Mouse (Mus musculus) liver, embryonic 15.5 days (tissue): ENCODE results near the gene Furin. TPM values are rescaled to one million over a fixed set of nuclear protein-coding genes. Genes with fewer than 3 reads are reported as not detected.

Source experiments
- ATAC-seq: fragments of 200-750 bp; cut with Nextera tagmentation; 2 replicates; pipeline ENCODE4 v1.8.0; 2017; ENCODE audit warnings: moderate number of reproducible peaks, mild to moderate bottlenecking, moderate library complexity; ENCODE audit not compliant: insufficient read depth
- H3K27ac ChIP-seq: fragments of 300-500 bp; sonication (generic); replicated peaks from 2 replicates; pipeline ENCODE4 v1.5.1; 2015; ENCODE audit warnings: mild to moderate bottlenecking, inconsistent platforms
- H3K27me3 ChIP-seq: fragments of 300-500 bp; sonication (generic); 2 replicates; pipeline ENCODE4 v1.6.1; 2015; ENCODE audit warnings: mild to moderate bottlenecking, inconsistent platforms
- H3K36me3 ChIP-seq: fragments of 300-500 bp; sonication (generic); replicated peaks from 2 replicates; pipeline ENCODE4 v1.6.1; 2015; ENCODE audit warnings: moderate library complexity, mild to moderate bottlenecking, inconsistent platforms
- H3K4me1 ChIP-seq: fragments of 300-500 bp; sonication (generic); replicated peaks from 2 replicates; pipeline ENCODE4 v1.6.1; 2015; ENCODE audit warnings: inconsistent platforms
- H3K4me2 ChIP-seq: fragments of 300-500 bp; sonication (generic); 2 replicates; pipeline ENCODE4 v1.6.1; 2015; ENCODE audit warnings: moderate library complexity, mild to moderate bottlenecking, inconsistent platforms
- H3K4me3 ChIP-seq: fragments of 300-500 bp; sonication (generic); replicated peaks from 2 replicates; pipeline ENCODE4 v1.5.1; 2015; ENCODE audit warnings: mild to moderate bottlenecking, inconsistent platforms
- H3K9ac ChIP-seq: fragments of 300-500 bp; sonication (generic); 2 replicates; pipeline ENCODE4 v1.6.1; 2015; ENCODE audit warnings: moderate library complexity, mild to moderate bottlenecking, inconsistent platforms
- H3K9me3 ChIP-seq: fragments of 300-500 bp; sonication (generic); replicated peaks from 2 replicates; pipeline ENCODE4 v1.6.1; 2016; ENCODE audit warnings: inconsistent platforms
- WGBS: fragments of 180-500 bp; shearing (Covaris S2); methylation state at CpG from one replicate; pipeline ENCODE4 v1.1.7; 2015; ENCODE audit warnings: mixed read lengths; ENCODE audit not compliant: insufficient replicate concordance; 5-methylcytosine and 5-hydroxymethylcytosine counted together
- polyA plus RNA-seq: library from polyadenylated mRNA; unstranded; fragments of >200 nt; fragmentation: Nextera tagmentation; extraction: Ambion mirVana; gene quantifications from 2 replicates; pipeline ENCODE4 v1.2.1, GENCODE M21; 2015

Gene Furin
- polyA plus RNA-seq, 1 experiment from 2014 or later: 8.0 TPM

DNA sequence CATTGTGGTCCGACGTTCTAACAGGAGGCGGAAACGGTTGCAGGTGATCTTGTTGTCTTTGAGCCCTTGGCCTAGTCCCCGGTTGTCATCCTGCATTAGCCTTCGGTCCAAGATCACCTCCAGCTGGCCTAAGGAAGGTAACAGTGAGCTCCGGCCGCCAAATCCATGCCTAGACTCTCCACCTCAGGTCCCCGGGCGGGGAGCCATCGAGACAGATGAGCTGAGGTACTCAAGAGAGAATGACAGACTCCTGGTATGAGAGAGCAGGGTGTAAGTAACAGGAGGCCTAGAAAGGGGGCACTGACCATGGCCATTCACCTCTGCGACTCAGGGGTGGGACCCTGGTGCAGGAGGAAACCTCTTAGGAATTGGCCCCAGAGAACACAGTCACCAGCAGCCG is 48.9 kb downstream of the Furin start:
- 78% methylated on average over 13 of the region's 13 CpGs for WGBS
- no peak overlapping the region for H3K4me3 ChIP-seq
- no peak overlapping the region for H3K4me2 ChIP-seq
- no peaks in the 10 kb centered on the region for H3K9me3 ChIP-seq
- H3K4me1 ChIP-seq: peaks cover 4% of the 10 kb centered on the region
- H3K9ac ChIP-seq: no peak overlapping the region
- no peak overlapping the region for H3K27ac ChIP-seq
- ATAC-seq: no peak
- H3K27me3 ChIP-seq: no peaks in the 10 kb centered on the region
- H3K36me3 ChIP-seq: peaks cover 35% of the 10 kb centered on the region; the same call in 1 of the 2 replicates

- no peaks in the 10 kb centered on the region for H3K27me3 ChIP-seq
- H3K36me3 ChIP-seq: peaks cover 37% of the 10 kb centered on the region; the same call in 1 of the 2 replicates
- no peak overlapping the region for H3K27ac ChIP-seq
- H3K9ac ChIP-seq: no peak overlapping the region
- 83% methylated on average over 8 of the region's 8 CpGs for WGBS
- H3K4me2 ChIP-seq: no peak overlapping the region
- peaks cover 12% of the 10 kb centered on the region for H3K4me1 ChIP-seq
- ATAC-seq: no peak
- no peak overlapping the region for H3K4me3 ChIP-seq
- H3K9me3 ChIP-seq: no peaks in the 10 kb centered on the region
Observed at GRCm38 (mm10) chr7:80352920-80353319, 52.3 kb downstream of the Furin start.

GRCm38 (mm10) chr7:80350808-80351207 is 54.4 kb downstream of the Furin start:
- peaks cover 22% of the 10 kb centered on the region; the same call in 1 of the 2 replicates for H3K36me3 ChIP-seq
- no peak overlapping the region for H3K9ac ChIP-seq
- no peaks in the 10 kb centered on the region for H3K27me3 ChIP-seq
- H3K4me2 ChIP-seq: no peak overlapping the region
- H3K27ac ChIP-seq: no peak overlapping the region
- H3K4me1 ChIP-seq: peaks cover 24% of the 10 kb centered on the region
- H3K9me3 ChIP-seq: no peaks in the 10 kb centered on the region
- no peak overlapping the region for H3K4me3 ChIP-seq
- WGBS: 16% methylated on average over 2 of the region's 2 CpGs
- no peak for ATAC-seq

DNA sequence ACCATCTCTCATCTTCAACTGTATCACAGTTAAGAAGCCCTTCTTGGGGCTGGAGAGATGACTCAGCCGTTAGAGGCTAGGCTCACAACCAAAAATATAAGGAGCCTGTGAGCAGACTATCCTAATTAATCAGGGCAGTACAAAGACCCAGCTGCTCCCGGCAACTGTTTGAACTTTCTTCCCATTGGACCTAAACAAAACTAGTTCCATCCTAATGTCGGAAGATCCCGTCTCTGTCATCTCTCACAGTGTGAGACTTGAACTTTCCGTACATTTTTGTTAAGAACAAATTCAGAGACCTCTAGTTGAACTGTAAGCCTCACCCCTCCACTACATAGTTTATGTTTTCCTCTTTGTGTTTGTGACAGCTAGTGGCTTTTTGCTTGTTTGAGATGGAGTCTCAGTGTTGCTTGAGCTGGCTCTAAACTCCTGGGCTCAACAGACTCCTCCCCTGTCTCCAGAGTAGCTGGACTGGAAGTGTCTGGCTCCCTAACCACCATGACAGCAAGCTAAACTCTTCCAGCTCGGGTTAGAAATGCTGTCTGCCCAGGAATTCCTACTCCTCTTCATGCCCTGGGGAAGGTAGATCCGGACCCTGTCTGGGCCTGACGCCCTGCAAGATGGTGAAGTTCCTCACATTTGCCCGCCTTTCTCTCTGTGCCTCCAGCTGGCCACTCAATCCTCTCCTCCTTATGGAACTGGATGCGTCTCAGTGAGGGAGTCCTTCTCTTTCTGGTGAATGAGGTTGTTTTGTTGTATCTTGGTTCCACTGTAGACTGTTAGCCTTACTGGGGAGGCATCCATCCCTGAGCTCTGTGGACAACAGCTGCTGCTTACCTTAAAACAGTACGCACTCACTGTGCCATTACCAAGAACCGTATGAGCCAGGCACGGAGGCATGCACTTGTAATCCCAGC is 57.3 kb downstream of the Furin start:
- no peaks in the 10 kb centered on the region for H3K27me3 ChIP-seq
- H3K36me3 ChIP-seq: peaks cover 19% of the 10 kb centered on the region; the same call in 1 of the 2 replicates
- H3K4me1 ChIP-seq: peaks cover 31% of the 10 kb centered on the region
- ATAC-seq: no peak
- no peaks in the 10 kb centered on the region for H3K9me3 ChIP-seq
- H3K9ac ChIP-seq: no peak overlapping the region
- H3K4me3 ChIP-seq: no peak overlapping the region
- no peak overlapping the region for H3K27ac ChIP-seq
- 71% methylated on average over 13 of the region's 13 CpGs for WGBS
- H3K4me2 ChIP-seq: no peak overlapping the region

- H3K27me3 ChIP-seq: peaks cover 8% of the 10 kb centered on the region; the same call in 1 of the 2 replicates
- H3K36me3 ChIP-seq: peaks cover 13% of the 10 kb centered on the region; the same call in 1 of the 2 replicates
- no peak overlapping the region for H3K4me2 ChIP-seq
- H3K4me1 ChIP-seq: peaks cover 42% of the 10 kb centered on the region
- no peak overlapping the region for H3K4me3 ChIP-seq
- no peaks in the 10 kb centered on the region for H3K9me3 ChIP-seq
- no peak overlapping the region for H3K9ac ChIP-seq
- no peak overlapping the region for H3K27ac ChIP-seq
- no peak for ATAC-seq
- WGBS: 48% methylated on average over 5 of the region's 5 CpGs
Observed at GRCm38 (mm10) chr7:80346830-80347229, 58.4 kb downstream of the Furin start.

- H3K36me3 ChIP-seq: peaks cover 8% of the 10 kb centered on the region; the same call in 1 of the 2 replicates
- H3K4me3 ChIP-seq: no peak overlapping the region
- H3K4me1 ChIP-seq: peaks cover 43% of the 10 kb centered on the region
- no peaks in the 10 kb centered on the region for H3K9me3 ChIP-seq
- no peak overlapping the region for H3K4me2 ChIP-seq
- WGBS: 74% methylated on average over 9 of the region's 9 CpGs
- peaks cover 9% of the 10 kb centered on the region; the same call in 1 of the 2 replicates for H3K27me3 ChIP-seq
- H3K9ac ChIP-seq: no peak overlapping the region
- H3K27ac ChIP-seq: no peak overlapping the region
- ATAC-seq: no peak
Observed at GRCm38 (mm10) chr7:80346173-80346572, 59.1 kb downstream of the Furin start.

DNA sequence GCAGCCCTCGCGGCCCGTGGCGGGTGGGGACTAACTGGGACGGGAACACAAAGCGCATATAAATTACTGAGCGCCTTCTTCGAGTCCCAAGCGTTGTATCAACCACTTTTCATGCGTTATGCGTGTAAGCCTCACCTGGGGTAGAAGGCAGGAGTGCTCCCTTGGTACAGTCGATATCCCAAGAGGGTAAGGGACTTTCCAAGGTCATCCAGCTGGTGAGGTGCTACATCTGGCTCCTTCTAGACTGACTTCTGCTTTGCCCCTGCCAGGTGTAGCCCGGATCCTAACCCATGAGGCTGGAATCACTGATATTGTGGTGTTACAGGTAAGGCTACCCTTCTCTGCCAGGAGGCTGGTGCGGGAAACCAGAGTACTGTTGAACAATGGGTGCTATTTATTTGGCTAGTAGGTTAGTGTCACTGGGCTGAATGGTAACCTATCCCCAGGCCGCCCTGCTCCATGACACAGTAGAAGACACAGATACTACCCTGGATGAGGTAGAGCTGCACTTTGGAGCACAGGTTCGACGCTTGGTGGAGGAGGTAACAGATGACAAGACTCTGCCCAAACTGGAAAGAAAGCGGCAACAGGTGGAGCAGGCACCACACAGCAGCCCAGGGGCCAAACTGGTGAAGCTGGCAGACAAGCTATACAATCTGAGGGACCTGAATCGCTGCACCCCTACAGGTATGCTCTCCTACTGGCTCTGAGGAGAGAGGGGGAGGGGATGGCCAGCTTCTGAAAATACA is 61.8 kb downstream of the Furin start:
- H3K4me3 ChIP-seq: peak overlapping the region; percentile 65
- WGBS: 26% methylated on average over 19 of the region's 19 CpGs
- peak overlapping the region; percentile 91 for H3K4me2 ChIP-seq
- no peaks in the 10 kb centered on the region for H3K36me3 ChIP-seq
- peak overlapping the region; percentile 75 for H3K9ac ChIP-seq
- ATAC-seq: no peak
- H3K9me3 ChIP-seq: no peaks in the 10 kb centered on the region
- peaks cover 56% of the 10 kb centered on the region for H3K4me1 ChIP-seq
- H3K27ac ChIP-seq: peak overlapping the region; percentile 70
- H3K27me3 ChIP-seq: peaks cover 9% of the 10 kb centered on the region; the same call in 1 of the 2 replicates

DNA sequence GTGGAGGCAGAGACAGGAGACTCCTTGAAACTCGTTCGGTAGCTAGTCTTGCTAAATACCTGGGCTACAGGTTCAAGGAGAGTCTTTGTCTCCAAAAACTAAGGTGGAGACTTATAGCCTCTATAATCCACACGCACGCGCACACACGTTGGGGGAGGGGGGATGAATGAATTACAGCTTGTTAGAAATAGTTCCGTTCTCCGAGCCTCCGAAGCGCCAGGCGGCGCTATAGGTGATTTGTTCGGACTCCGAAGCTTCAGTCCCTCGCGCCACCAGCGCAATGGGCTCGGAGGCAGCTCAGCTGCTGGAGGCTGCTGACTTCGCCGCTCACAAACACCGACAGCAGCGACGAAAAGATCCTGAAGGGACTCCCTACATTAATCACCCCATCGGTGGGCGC is 62.4 kb downstream of the Furin start, which contains the start of gene Hddc3:
TSS of gene Hddc3 (plus strand) at position 247 of the 400 bp plus-strand sequence.
- H3K36me3 ChIP-seq: no peaks in the 10 kb centered on the region
- WGBS: under 1% methylated on average over 25 of the region's 25 CpGs
- H3K27ac ChIP-seq: peak within 1 kb of the TSS; percentile 70
- peak within 1 kb of the TSS; percentile 75 for H3K9ac ChIP-seq
- H3K4me1 ChIP-seq: peaks cover 60% of the 10 kb centered on the region
- H3K4me3 ChIP-seq: peak within 1 kb of the TSS; percentile 65
- ATAC-seq: no peak
- peaks cover 9% of the 10 kb centered on the region; the same call in 1 of the 2 replicates for H3K27me3 ChIP-seq
- H3K4me2 ChIP-seq: peak within 1 kb of the TSS; percentile 91
- no peaks in the 10 kb centered on the region for H3K9me3 ChIP-seq

DNA sequence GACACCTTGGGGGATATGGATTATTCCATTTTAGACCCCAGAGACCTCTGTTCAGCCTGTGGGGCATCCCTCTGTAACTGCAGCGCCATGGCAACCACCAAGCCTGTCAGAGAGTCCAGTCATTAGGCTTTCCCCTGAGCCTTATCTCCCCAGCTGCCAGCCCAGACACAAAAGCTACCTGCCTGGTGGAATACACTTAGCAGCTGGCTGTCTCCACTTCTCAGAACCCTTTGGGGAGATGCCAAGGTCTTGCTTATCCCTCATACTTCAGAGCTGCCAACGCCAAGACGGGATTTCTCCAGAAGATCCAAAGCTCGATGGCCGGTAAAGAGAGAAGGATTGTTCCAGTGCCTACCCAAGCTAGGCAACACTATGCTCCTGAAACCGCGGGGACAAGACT is 63.4 kb downstream of the Furin start:
- Histone ChIP-seq H3K27me3 (peaks cover 9% of the 10 kb centered on the region; the same call in 1 of the 2 replicates), H3K9ac (no peak overlapping the region), H3K9me3 (no peaks in the 10 kb centered on the region), H3K36me3 (peaks cover 5% of the 10 kb centered on the region; the same call in 1 of the 2 replicates), H3K27ac (no peak overlapping the region), H3K4me1 (peaks cover 52% of the 10 kb centered on the region), H3K4me2 (no peak overlapping the region), H3K4me3 (no peak overlapping the region)
- WGBS: 66% methylated on average over 7 of the region's 7 CpGs
- no peak for ATAC-seq

DNA sequence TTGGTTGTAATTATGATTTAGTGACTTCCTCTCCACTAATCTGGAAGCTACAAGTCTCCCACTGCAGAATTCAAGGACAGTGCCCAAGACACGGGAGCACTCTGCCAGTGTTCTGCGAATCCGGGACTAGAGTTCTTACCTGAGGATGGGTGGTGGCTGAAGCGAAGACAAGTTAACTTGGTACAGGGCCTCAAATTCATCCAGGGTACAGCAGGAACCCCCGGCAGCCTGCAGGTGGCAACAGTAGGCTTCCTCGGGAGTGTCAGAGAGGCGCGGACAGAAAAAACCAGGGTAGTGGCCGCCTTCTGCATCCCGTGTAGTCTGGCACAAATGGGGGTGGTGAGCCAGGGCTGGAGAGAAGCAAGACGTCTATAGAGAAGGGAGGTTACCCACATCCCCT is 64.4 kb downstream of the Furin start, which contains the start of gene Unc45a:
TSS of gene Unc45a (minus strand) at position 213 of the 400 bp plus-strand sequence.
- peak within 1 kb of the TSS; percentile 80 for H3K4me2 ChIP-seq
- peaks cover 9% of the 10 kb centered on the region; the same call in 1 of the 2 replicates for H3K27me3 ChIP-seq
- 2% methylated on average over 11 of the region's 11 CpGs for WGBS
- H3K4me1 ChIP-seq: peaks cover 48% of the 10 kb centered on the region
- peaks cover 15% of the 10 kb centered on the region for H3K36me3 ChIP-seq
- ATAC-seq: peak; percentile 43
- no peaks in the 10 kb centered on the region for H3K9me3 ChIP-seq
- peak within 1 kb of the TSS; percentile 72 for H3K4me3 ChIP-seq
- peak within 1 kb of the TSS; percentile 86 for H3K27ac ChIP-seq
- H3K9ac ChIP-seq: peak within 1 kb of the TSS; percentile 68
